Mouse (Mus musculus): ENCODE data around the gene Adamts2. TPM values are rescaled to one million over a fixed set of nuclear protein-coding genes. Genes with fewer than 3 reads are reported as not detected.

Gene Adamts2
- total and polyA plus RNA-seq, 3 experiments = not detected

DNA sequence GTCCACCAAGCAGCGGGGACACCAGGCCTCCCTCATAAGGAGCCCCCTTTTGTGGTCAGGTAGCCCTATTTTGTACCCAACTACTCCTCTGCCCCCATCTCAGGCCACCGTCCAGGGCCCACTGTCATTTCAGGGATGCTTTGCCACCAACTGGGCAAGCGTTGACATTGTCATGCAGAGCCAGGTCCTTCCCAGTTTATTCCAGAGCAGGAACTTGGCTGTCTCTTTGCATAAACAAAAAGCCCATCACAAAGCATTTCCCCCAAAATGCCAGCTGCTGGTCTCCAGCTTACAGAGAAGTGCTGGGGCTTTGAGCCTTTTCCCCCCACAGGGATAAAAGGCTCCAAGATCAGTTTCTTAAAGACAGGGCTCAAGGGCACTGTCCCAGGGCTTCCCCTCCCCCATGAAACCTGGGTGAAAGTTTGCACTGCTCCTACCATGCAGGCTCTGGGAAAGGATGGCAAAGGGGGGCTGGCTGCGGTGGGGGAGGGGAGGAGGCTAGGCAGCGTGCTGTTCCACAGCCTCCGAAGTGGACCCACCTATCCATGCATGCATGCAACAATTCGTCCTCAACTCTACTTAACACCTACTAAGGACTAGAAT lies 149.2 kb downstream of the Adamts2 start:
- no peak overlapping the region for H3K4me2 ChIP-seq (ENCODE audit: insufficient read depth, low read depth, poor library complexity, severe bottlenecking)
- no peak for TF ChIP-seq GABPA (IDR thresholded peaks at IDR 0.05; ENCODE audit: insufficient replicate concordance, low read depth, low read length)
- no peak for TF ChIP-seq MAFK (IDR thresholded peaks at IDR 0.05; ENCODE audit: insufficient replicate concordance, low read length)
- no peak for TF ChIP-seq RAD21 (IDR thresholded peaks at IDR 0.05; ENCODE audit: low read depth, low read length)
- no peak for TF ChIP-seq USF1 (IDR thresholded peaks at IDR 0.05; ENCODE audit: low read depth, low read length)
- TF ChIP-seq KAT2A (IDR thresholded peaks at IDR 0.05; ENCODE audit: insufficient replicate concordance, low read length) = no peak
- no peak for TF ChIP-seq MEF2A (IDR thresholded peaks at IDR 0.05; ENCODE audit: borderline replicate concordance, low read depth, low read length)
- no peak for TF ChIP-seq MXI1 (IDR thresholded peaks at IDR 0.05; ENCODE audit: low read depth, low read length)
- TF ChIP-seq ZC3H11A (IDR thresholded peaks at IDR 0.05; ENCODE audit: low read depth, low read length) = no peak
- no peak for TF ChIP-seq JUN (IDR thresholded peaks at IDR 0.05; ENCODE audit: insufficient read depth, low read depth, low read length)
- TF ChIP-seq RCOR1 (conservative IDR thresholded peaks at IDR 0.05; ENCODE audit: low read depth, low read length) = no peak
- TF ChIP-seq ZMIZ1 (IDR thresholded peaks at IDR 0.05; ENCODE audit: low read depth, low read length) = no peak
- no peak for TF ChIP-seq TBP (conservative IDR thresholded peaks at IDR 0.05; ENCODE audit: low read depth, low read length)
- H3K36me3 ChIP-seq (replicated peaks in 1 of 2; ENCODE audit: control insufficient read depth in 1 of 2, insufficient read depth in 1 of 2, low read length in 1 of 2) = no peaks in the 10 kb centered on the region
- no peak for DNase-seq (ENCODE audit: extremely low read depth)
- H3K79me2 ChIP-seq (replicated peaks; ENCODE audit: control insufficient read depth, extremely low read depth, insufficient read depth, poor library complexity, severe bottlenecking) = no peaks in the 10 kb centered on the region
- H3K9me3 ChIP-seq (replicated peaks; ENCODE audit: low read length) = no peaks in the 10 kb centered on the region
- peaks cover 69% of the 10 kb centered on the region for H3K27me3 ChIP-seq (replicated peaks)
- no peak overlapping the region for H3K4me3 ChIP-seq (replicated peaks in 1 of 3; ENCODE audit: low read depth in 2 of 3, low read length in 2 of 3, poor library complexity in 1 of 3)
- no peak overlapping the region for H3K9ac ChIP-seq (ENCODE audit: insufficient read depth, low read depth)
- H3K27ac ChIP-seq (ENCODE audit: insufficient read depth, low read depth) = no peak overlapping the region
- H3K4me1 ChIP-seq (ENCODE audit: control insufficient read depth in 1 of 2, insufficient read depth in 2 of 2) = peaks cover 0 to 18% of the 10 kb centered on the region in 2 experiments; a peak in 2 of 4 replicates
- dilution Hi-C loops (cut with MboI; ENCODE audit: extremely low pct_ligation_motif_present, extremely low pct_unique_long_range_greater_than_20kb, low sequenced_read_pairs) = no loop called here
- in situ Hi-C loops (cut with MboI; ENCODE audit: low pct_ligation_motif_present, low pct_unique_long_range_greater_than_20kb, low sequenced_read_pairs) = no loop called here

DNA sequence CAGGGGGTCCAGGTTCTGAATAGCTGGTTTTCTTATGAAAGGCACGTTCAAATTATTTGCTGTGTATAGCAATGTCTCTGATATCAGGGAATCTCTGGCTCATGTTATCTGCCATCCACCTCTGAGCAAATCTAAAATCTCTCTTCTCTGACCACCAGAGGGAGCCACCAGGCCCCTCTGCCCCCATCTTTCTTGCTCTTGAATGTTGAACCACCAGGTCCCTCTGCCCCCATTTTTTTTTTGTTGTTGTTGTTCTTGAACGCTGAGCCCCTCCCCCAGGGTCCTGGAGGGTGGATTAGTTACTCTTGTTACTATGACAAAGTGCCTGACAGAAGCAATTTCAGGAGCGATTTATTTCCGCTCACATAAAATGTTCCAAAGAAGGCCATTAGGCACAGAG lies 155.9 kb downstream of the Adamts2 start:
- no peaks in the 10 kb centered on the region for H3K79me2 ChIP-seq (replicated peaks; ENCODE audit: control insufficient read depth, extremely low read depth, insufficient read depth, poor library complexity, severe bottlenecking)
- no peak overlapping the region for H3K4me3 ChIP-seq (replicated peaks in 1 of 3; ENCODE audit: low read depth in 2 of 3, low read length in 2 of 3, poor library complexity in 1 of 3)
- no peak for TF ChIP-seq JUN (IDR thresholded peaks at IDR 0.05; ENCODE audit: insufficient read depth, low read depth, low read length)
- TF ChIP-seq MEF2A (IDR thresholded peaks at IDR 0.05; ENCODE audit: borderline replicate concordance, low read depth, low read length) = no peak
- peak; percentile 45 to 75 for TF ChIP-seq CTCF (conservative IDR thresholded peaks at IDR 0.05 in 1 of 2, IDR thresholded peaks at IDR 0.05 in 1 of 2; ENCODE audit: low read depth in 2 of 2, low read length in 2 of 2)
- TF ChIP-seq SMC3 (IDR thresholded peaks at IDR 0.05; ENCODE audit: low read depth, low read length) = peak; percentile 64
- TF ChIP-seq RAD21 (IDR thresholded peaks at IDR 0.05; ENCODE audit: low read depth, low read length) = peak; percentile 38
- in situ Hi-C loops (cut with MboI; ENCODE audit: low pct_ligation_motif_present, low pct_unique_long_range_greater_than_20kb, low sequenced_read_pairs) (no loop called here), dilution Hi-C loops (cut with MboI; ENCODE audit: extremely low pct_ligation_motif_present, extremely low pct_unique_long_range_greater_than_20kb, low sequenced_read_pairs) (no loop called here)
- H3K27me3 ChIP-seq (replicated peaks) = peaks cover 54% of the 10 kb centered on the region
- H3K4me2 ChIP-seq (ENCODE audit: insufficient read depth, low read depth, poor library complexity, severe bottlenecking) = no peak overlapping the region
- no peaks in the 10 kb centered on the region for H3K9me3 ChIP-seq (replicated peaks; ENCODE audit: low read length)
- H3K27ac ChIP-seq (ENCODE audit: insufficient read depth, low read depth) = no peak overlapping the region
- no peak overlapping the region for H3K9ac ChIP-seq (ENCODE audit: insufficient read depth, low read depth)
- H3K36me3 ChIP-seq (replicated peaks in 1 of 2; ENCODE audit: control insufficient read depth in 1 of 2, insufficient read depth in 1 of 2, low read length in 1 of 2) = no peaks in the 10 kb centered on the region
- DNase-seq (ENCODE audit: extremely low read depth) = peak; percentile 33
- H3K4me1 ChIP-seq (ENCODE audit: control insufficient read depth in 1 of 2, insufficient read depth in 2 of 2) = no peaks in the 10 kb centered on the region

Measured in CH12.LX (cell line).